Mouse (Mus musculus) urinary bladder, postnatal 4 days (tissue): ENCODE results near the gene Itga1.

Source experiments
- DNase-seq, 2 experiments: peaks; one replicate each; pipeline ENCODE4 v3.0.0; 2021 to 2022; ENCODE audit warnings: low spot score in 2 of 2

Gene Itga1

GRCm38 (mm10) chr13:114987161-114987560 is 114.6 kb downstream of the Itga1 start:
- no peak for DNase-seq

GRCm38 (mm10) chr13:114984658-114985057 is 117.1 kb downstream of the Itga1 start:
- no peak for DNase-seq

DNA sequence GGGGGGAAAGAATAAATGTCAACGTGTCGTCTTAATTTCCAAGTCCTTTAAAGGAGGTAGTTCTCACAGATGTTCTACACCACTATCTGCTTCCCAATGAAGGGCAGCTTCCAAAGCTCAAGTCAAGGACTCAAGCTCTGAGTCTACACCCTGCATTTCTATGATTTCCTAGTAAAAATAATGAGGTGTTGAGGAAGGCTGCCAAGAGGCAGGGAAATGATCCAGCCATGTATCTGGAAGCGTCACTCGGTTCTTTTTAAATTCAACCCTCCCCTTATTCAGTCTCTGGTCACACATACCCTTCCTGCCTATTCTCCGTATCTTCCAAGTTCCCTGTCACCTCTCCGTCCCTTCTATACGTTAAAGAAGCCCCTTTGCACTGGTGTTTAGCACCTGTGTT is 118.6 kb downstream of the Itga1 start:
- no peak for DNase-seq

DNA sequence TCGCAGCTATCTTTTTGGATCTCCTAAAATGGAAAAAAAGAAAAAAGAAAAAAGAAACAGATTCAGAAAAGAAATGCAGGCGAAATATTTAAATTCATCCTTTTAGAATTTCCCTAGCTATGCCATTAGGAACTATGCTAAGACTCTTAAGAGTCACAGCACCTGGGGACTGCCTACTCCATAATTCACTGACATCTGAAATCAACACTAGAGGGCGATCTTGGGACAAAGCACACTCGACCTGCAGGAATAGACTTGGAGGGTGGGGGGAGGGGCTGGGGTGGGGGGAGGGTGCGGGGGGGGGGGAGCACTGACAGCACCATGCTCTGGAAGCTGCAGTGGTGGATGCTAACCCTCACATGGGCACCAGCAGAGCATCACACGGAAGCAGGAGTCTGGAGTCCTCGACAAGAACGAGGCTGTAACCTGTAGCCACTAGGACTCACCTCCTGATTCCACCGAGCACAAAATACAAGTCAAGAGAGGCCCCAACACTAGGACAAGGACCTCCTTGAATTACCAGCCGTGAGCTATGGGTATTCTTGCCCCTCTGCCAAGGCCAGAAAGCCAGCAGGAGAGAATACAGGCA is 120.8 kb downstream of the Itga1 start:
- no peak for DNase-seq

- no peak for DNase-seq
Observed at GRCm38 (mm10) chr13:114974484-114975042, 127.2 kb downstream of the Itga1 start.

DNA sequence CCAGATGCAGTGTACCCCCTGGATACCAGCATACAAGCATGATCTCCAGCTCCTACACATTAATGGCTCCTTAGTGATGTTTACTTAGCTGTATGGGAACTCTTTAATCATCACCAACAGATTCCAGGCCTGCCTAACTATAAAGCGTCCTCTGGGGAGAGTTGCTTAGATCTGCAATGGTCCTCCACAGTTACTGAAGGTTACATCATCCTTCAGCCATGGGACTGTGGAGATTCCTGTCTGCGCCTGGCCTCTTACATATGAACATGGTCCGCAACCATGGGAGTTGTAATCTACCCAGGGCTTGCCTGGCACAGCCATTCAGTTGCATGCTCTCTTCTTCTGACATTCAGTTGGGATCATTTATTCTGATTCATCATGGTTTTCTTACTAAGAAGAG is 129.9 kb downstream of the Itga1 start:
- no peak for DNase-seq

GRCm38 (mm10) chr13:114964233-114964632 is 137.5 kb downstream of the Itga1 start:
- peak; percentile 51 to 69 for DNase-seq

GRCm38 (mm10) chr13:114954516-114954915 is 147.2 kb downstream of the Itga1 start:
- DNase-seq: no peak

DNA sequence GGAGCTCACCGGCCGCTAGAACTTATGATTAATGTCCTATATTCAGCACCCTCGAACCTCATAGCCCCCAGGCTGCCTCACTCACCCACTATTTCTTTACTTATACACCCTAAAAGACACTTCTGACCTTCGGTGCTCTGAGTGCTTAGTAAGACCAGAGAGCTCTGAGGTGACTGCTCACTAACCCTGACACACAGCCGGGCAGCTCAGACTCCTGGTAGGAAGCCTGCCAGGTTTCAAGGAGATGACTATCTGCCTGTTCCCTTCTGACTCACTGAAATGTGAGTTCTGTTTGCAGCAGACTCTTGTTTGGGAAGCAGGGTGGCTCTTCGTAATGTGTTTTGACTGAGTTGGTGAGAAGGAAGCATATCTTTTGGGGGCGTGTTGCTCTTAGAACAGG is 168.2 kb downstream of the Itga1 start:
- DNase-seq: no peak

DNA sequence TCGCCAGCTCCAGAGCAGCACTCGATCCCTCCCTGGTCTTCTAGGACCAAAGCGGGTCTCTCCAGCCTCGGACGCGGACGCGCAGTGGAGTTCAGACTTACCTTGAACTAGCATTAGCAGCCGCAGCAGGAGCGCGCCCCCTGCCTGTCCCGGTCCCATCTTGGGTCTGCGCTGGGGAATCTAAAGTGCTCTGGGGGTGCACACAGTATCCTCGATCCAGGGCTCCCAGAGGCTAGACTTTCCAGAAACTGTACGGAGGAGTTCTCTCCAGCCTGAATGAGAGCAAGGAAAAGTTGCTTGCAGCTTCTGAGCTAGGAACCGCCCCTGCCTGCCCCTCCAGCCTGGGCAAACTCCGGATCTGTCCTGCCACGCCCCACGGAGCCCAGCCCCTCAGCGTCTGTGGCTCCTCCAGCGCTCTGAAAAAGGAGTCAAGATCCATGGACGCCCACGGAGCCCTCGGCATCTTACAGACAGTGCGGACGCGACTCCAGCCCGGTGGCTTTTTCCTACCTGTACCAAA is 169.9 kb downstream of the Itga1 start, which contains the start of gene Itga2:
TSS of gene Itga2 (minus strand) at position 326 of the 520 bp plus-strand sequence.
- peak; percentile 48 to 65 for DNase-seq

DNA sequence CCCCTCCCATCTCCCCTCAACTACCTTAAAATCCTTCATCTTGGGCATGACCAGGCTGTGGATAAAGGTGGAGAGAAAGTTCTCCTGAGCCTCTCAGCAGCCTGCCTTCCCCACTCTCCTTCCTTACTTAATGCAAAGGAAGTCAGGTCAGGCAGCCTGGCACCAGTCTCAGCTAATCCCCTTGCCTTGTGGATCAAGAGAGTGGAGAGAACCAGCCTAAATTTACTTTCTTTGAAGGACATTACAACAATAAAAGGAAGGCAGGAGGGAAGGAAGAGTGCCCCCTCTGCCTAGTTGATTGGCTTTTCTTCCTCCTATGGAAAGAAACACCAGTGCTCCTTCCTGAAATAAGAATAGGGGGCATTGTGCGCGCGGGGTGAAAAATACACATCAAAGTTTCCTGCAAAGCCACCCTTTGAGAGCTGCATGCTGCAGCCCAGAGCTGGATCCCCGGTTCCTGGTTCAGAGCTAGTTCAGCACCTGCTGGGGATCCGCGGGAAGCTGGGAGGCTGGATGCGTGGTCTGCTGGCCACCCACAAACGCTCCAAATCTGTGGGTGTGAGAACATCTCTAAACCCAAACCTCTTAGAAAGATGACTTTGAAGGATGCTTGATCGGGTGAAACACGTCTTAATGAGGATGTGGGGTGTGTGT is 170.6 kb downstream of the Itga1 start:
- no peak for DNase-seq

- DNase-seq: no peak
Observed at GRCm38 (mm10) chr13:114924785-114925184, 177.0 kb downstream of the Itga1 start.

DNA sequence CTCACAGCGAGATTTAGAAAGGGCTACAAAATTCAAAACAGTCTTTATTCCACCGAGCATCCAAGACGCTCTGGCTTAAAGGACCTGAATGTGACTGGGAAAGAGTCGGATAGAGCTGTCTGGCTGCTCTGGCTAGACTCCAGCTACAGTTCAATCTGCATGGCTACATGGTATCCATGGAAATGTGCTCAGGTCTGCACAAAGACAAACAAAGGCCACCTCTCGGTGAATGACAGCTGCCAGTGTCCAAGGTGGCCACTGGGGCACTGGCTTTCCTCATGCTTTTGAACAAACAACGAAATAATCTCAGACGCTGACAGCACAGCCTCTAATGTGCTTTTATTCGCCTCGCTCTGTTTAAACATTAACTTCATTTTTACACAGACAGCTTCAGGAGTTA is 178.4 kb downstream of the Itga1 start:
- no peak for DNase-seq

DNA sequence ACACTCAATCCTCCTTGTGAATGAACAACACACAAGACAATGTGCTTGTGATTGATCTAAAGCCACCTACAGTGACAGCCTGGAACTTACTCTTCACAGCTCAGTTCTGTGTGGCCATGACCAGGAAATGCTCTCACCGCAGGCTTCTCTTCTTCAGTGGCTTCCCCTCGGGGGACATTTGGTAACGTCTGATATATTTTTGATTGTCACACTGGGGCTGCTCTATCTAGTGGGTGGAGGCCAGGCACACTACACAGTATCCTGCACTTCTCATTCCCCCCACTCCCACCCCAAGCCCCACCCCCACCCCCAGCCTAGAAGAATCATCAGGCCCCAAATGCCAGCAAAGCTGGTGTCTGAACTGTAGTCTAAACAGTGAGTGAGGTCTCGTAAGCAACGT is 186.0 kb downstream of the Itga1 start:
- DNase-seq: no peak

- no peak for DNase-seq
Observed at GRCm38 (mm10) chr13:114914963-114915362, 186.8 kb downstream of the Itga1 start.

DNA sequence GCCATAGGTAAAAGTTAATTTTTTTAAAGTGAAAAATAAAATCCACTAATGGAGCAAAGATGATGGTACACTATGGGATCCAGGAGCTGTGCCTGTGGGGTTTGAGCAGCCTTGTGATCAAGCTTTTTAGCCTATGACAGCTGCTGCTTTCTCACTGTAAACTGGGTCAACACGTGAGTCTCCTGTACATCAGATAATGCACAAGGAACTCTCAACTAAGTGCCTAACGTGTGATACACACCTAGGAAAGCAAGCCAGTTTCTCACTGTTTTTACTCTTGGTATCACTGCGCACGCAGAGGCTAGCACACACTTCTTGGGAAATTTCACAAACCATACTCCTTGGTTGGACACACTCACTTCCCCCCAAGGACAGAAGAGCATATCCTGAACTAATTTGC is 187.2 kb downstream of the Itga1 start:
- no peak for DNase-seq

DNA sequence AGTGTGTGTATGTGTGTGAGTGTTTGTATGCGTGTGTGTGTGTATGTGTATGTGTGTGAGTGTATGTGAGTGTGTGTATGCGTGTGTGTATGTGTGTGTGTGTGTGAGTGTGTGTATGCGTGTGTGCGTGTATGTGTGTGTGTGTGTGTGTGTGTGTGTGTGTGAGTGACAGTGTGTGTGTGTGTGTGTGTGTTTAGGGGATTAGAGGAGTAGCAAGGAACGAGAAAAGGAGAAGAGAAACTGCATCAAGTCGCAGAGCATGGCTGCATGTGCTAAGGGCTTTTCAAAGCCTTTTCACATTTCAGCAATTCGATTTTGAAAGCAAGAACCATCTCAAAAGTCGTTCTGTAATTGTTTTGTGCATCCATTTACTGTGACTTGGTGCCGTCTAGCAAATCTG is 191.1 kb downstream of the Itga1 start:
- no peak for DNase-seq

- DNase-seq: no peak
Observed at GRCm38 (mm10) chr13:114909514-114909913, 192.2 kb downstream of the Itga1 start.

DNA sequence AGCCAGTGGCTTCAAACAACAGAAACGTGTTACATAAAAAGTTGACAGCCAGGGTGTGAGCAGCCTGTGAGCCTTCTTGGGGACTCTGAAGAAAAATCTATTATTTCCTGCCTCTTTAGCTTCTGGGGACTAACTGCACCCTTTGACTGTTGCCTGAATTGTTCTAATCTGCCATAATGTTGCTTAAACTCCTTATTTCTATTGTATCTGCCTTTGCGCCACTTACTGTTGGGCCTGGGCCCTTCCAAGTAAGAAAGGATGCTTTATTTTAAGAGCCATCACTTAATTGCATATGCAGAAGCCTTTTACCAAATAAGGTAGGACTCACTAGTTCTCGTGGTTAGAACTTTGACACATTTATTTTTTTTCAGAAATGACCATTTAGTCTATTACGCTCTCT is 193.9 kb downstream of the Itga1 start:
- no peak for DNase-seq
